Comparison of ENCODE assay signal across 16 mouse cellular contexts in the genomic region with DNA sequence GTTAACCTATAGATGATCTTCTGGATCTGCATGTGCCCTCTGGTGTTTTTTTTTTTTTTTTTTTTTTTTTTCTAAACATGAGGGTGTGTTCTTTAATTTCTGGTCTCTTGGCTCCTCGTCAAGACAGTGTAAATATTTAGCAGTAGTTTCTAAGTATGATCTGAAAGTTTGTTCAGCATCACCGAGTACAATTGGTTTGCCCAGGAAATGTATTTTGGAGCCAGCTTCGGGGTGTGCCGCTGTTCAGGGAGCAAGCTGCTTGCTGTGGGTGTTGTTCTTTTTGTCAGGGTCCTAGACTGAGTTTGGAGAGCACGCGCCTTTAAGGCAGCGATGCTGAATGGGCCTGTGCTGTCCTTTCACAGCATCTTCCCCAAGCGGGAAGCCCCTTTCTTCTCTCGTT. TPM values are rescaled to one million over a fixed set of nuclear protein-coding genes. Genes with fewer than 3 reads are reported as not detected.
DNase-seq lines count a peak whose midpoint lies in the region; ATAC-seq and TF ChIP-seq lines count a peak whose summit lies in the region.
"Had no signal": no experiment of that assay in that cellular context is flagged by ENCODE, and none has a peak within 500 bp of the region (broad histone marks: within the 10 kb centered on the region; RNA-seq: fewer than 3 reads in every experiment).

No protein-coding gene starts in this region.

- ATAC-seq in hindbrain, embryonic 14.5 days (ENCODE audit: low FRiP score), result no peak
- ATAC-seq in hindbrain, embryonic 11.5 days (ENCODE audit: low FRiP score), result no peak
- peak; percentile 15; the same call in 1 of the 2 replicates for ATAC-seq in lung, postnatal 0 days
- ATAC-seq in stomach, postnatal 0 days (ENCODE audit: low FRiP score, low TSS enrichment), result no peak
- ATAC-seq in megakaryocyte, adult 5-6 weeks (ENCODE audit: poor library complexity, severe bottlenecking), result no peak

- no peak for DNase-seq in hindbrain, embryonic 14.5 days (ENCODE audit: low spot score)
- no peak for DNase-seq in hindbrain, embryonic 11.5 days (ENCODE audit: low spot score)
- DNase-seq in testis, postnatal 14 days (ENCODE audit: low spot score), result no peak
- DNase-seq in lung, postnatal 0 days (ENCODE audit: low spot score), result peak; percentile 80
- DNase-seq in stomach, postnatal 0 days (ENCODE audit: low spot score), result peak; percentile 43
- no peak for DNase-seq in kidney, adult 2 months
- DNase-seq: cerebellum, postnatal 10 days; gastrocnemius, postnatal 14 days; kidney, adult 11 months; liver, embryonic 13.5 days; thymus, adult 18-20 months had no signal

- H3K4me2 ChIP-seq in hindbrain, embryonic 14.5 days (replicated peaks), result peak overlapping the region; percentile 2; the same call in 1 of the 2 replicates
- H3K4me2 ChIP-seq in hindbrain, embryonic 11.5 days (replicated peaks; ENCODE audit: low read depth, low read length), result no peak overlapping the region
- H3K4me2 ChIP-seq in lung, postnatal 0 days (replicated peaks; ENCODE audit: low read depth, low read length), result no peak overlapping the region; the same call in 1 of the 2 replicates
- no peak overlapping the region for H3K4me2 ChIP-seq in stomach, postnatal 0 days (replicated peaks; ENCODE audit: low read depth)
- H3K4me2 ChIP-seq: heart, embryonic 11.5 days; liver, embryonic 13.5 days had no signal

- peaks cover 22% of the 10 kb centered on the region; the same call in 1 of the 2 replicates for H3K4me1 ChIP-seq in hindbrain, embryonic 14.5 days (replicated peaks; ENCODE audit: control insufficient read depth, insufficient read depth, low read length)
- H3K4me1 ChIP-seq in hindbrain, embryonic 11.5 days (replicated peaks; ENCODE audit: control insufficient read depth, insufficient read depth, low read length), result no peaks in the 10 kb centered on the region
- H3K4me1 ChIP-seq in testis, adult 2 months (ENCODE audit: control insufficient read depth, insufficient read depth, low read length), result peaks cover 8% of the 10 kb centered on the region
- peaks cover 3% of the 10 kb centered on the region; the same call in 1 of the 2 replicates for H3K4me1 ChIP-seq in lung, postnatal 0 days (ENCODE audit: insufficient read depth, low read depth, low read length)
- 0 out of 2 replicates have a peak, but pooled peaks cover 3% of the 10 kb centered on the region for H3K4me1 ChIP-seq in stomach, postnatal 0 days (replicated peaks; ENCODE audit: control insufficient read depth, insufficient read depth)
- H3K4me1 ChIP-seq in kidney, adult 2 months (ENCODE audit: control insufficient read depth, insufficient read depth, low read length), result 0 out of 2 replicates have a peak, but pooled peaks cover 2% of the 10 kb centered on the region

- no peak overlapping the region for H3K4me3 ChIP-seq in hindbrain, embryonic 14.5 days (replicated peaks; ENCODE audit: low read length)
- no peak overlapping the region for H3K4me3 ChIP-seq in hindbrain, embryonic 11.5 days (ENCODE audit: low read depth, low read length)
- peak overlapping the region; percentile 36 for H3K4me3 ChIP-seq in testis, adult 2 months (ENCODE audit: control insufficient read depth, low read depth, low read length)
- H3K4me3 ChIP-seq in lung, postnatal 0 days (ENCODE audit: low read depth, low read length), result no peak overlapping the region
- H3K4me3 ChIP-seq in stomach, postnatal 0 days (ENCODE audit: low read depth, low read length), result no peak overlapping the region
- H3K4me3 ChIP-seq in kidney, adult 2 months (ENCODE audit: insufficient read depth, low read depth, low read length), result no peak overlapping the region
- H3K4me3 ChIP-seq: liver, embryonic 13.5 days had no signal

- no peak for TF ChIP-seq POLR2A in testis, adult 2 months (IDR thresholded peaks at IDR 0.05; ENCODE audit: control insufficient read depth, low read depth, low read length)
- no peak for TF ChIP-seq POLR2A in kidney, adult 2 months (IDR thresholded peaks at IDR 0.05; ENCODE audit: low read depth, low read length)

- no peak overlapping the region for H3K27ac ChIP-seq in hindbrain, embryonic 14.5 days
- no peak overlapping the region for H3K27ac ChIP-seq in hindbrain, embryonic 11.5 days (ENCODE audit: low read depth, low read length)
- H3K27ac ChIP-seq in testis, adult 2 months (ENCODE audit: control insufficient read depth, insufficient read depth, low read depth, low read length), result no peak overlapping the region
- H3K27ac ChIP-seq in lung, postnatal 0 days (ENCODE audit: low read length), result peak overlapping the region; percentile 70; the same call in 1 of the 2 replicates
- H3K27ac ChIP-seq in stomach, postnatal 0 days (replicated peaks), result 0 out of 2 replicates have a peak overlapping the region, but pooled peaks have one; percentile 35
- H3K27ac ChIP-seq in kidney, adult 2 months (ENCODE audit: insufficient read depth, low read depth, low read length), result no peak overlapping the region
- H3K27ac ChIP-seq: liver, embryonic 13.5 days had no signal

- no peak overlapping the region for H3K9ac ChIP-seq in hindbrain, embryonic 14.5 days
- H3K9ac ChIP-seq in hindbrain, embryonic 11.5 days (ENCODE audit: low read depth, low read length), result no peak overlapping the region
- no peak overlapping the region for H3K9ac ChIP-seq in lung, postnatal 0 days (replicated peaks; ENCODE audit: low read depth)
- no peak overlapping the region for H3K9ac ChIP-seq in stomach, postnatal 0 days (ENCODE audit: low read length)
- H3K9ac ChIP-seq: liver, embryonic 13.5 days had no signal

- TF ChIP-seq CTCF in testis, adult 2 months (IDR thresholded peaks at IDR 0.05; ENCODE audit: control insufficient read depth, insufficient read depth, insufficient replicate concordance, low read depth, low read length), result no peak
- TF ChIP-seq CTCF in lung, postnatal 0 days (IDR thresholded peaks at IDR 0.05), result no peak
- no peak for TF ChIP-seq CTCF in stomach, postnatal 0 days (IDR thresholded peaks at IDR 0.05; ENCODE audit: low read depth)
- no peak for TF ChIP-seq CTCF in kidney, adult 2 months (conservative IDR thresholded peaks at IDR 0.05; ENCODE audit: insufficient read depth, insufficient read length, low read depth, low read length)

- H3K9me3 ChIP-seq in hindbrain, embryonic 14.5 days (ENCODE audit: control insufficient read depth, low read length), result 0 out of 2 replicates have a peak, but pooled peaks cover 2% of the 10 kb centered on the region
- H3K9me3 ChIP-seq in hindbrain, embryonic 11.5 days (ENCODE audit: control insufficient read depth, low read length), result no peaks in the 10 kb centered on the region
- H3K9me3 ChIP-seq in lung, postnatal 0 days (ENCODE audit: low read length), result no peaks in the 10 kb centered on the region
- H3K9me3 ChIP-seq in stomach, postnatal 0 days (ENCODE audit: control insufficient read depth, low read length), result no peaks in the 10 kb centered on the region; the same call in 1 of the 2 replicates
- H3K9me3 ChIP-seq: liver, embryonic 13.5 days had no signal

- H3K36me3 ChIP-seq in hindbrain, embryonic 14.5 days (replicated peaks; ENCODE audit: control insufficient read depth, insufficient read depth), result no peaks in the 10 kb centered on the region
- no peaks in the 10 kb centered on the region for H3K36me3 ChIP-seq in hindbrain, embryonic 11.5 days (ENCODE audit: control insufficient read depth, insufficient read depth, low read length)
- no peaks in the 10 kb centered on the region for H3K36me3 ChIP-seq in testis, adult 2 months (ENCODE audit: control insufficient read depth, insufficient read depth, low read length)
- no peaks in the 10 kb centered on the region for H3K36me3 ChIP-seq in lung, postnatal 0 days (ENCODE audit: insufficient read depth, low read length)
- no peaks in the 10 kb centered on the region for H3K36me3 ChIP-seq in stomach, postnatal 0 days (ENCODE audit: control insufficient read depth, insufficient read depth, low read length)
- H3K36me3 ChIP-seq in kidney, adult 2 months (ENCODE audit: control insufficient read depth, insufficient read depth, low read length), result no peaks in the 10 kb centered on the region
- H3K36me3 ChIP-seq: G1E; liver, embryonic 13.5 days had no signal

- WGBS in hindbrain, embryonic 14.5 days, result 61% methylated on average over 9 of the region's 9 CpGs
- 76% methylated on average over 9 of the region's 9 CpGs for WGBS in hindbrain, embryonic 11.5 days
- 16% methylated on average over 9 of the region's 9 CpGs for whole genome bisulfite sequencing in lung, postnatal 0 days
- 22% methylated on average over 9 of the region's 9 CpGs for WGBS in stomach, postnatal 0 days
- WGBS in kidney, adult 2 months, result 61% methylated on average over 9 of the region's 9 CpGs

- no peaks in the 10 kb centered on the region for H3K27me3 ChIP-seq in hindbrain, embryonic 14.5 days (ENCODE audit: control insufficient read depth, insufficient read depth, low read length)
- no peaks in the 10 kb centered on the region for H3K27me3 ChIP-seq in hindbrain, embryonic 11.5 days (ENCODE audit: control insufficient read depth, insufficient read depth, low read length)
- H3K27me3 ChIP-seq in testis, adult 2 months (ENCODE audit: control insufficient read depth, insufficient read depth, low read length), result no peaks in the 10 kb centered on the region
- no peaks in the 10 kb centered on the region for H3K27me3 ChIP-seq in lung, postnatal 0 days (replicated peaks; ENCODE audit: insufficient read depth, low read length)
- H3K27me3 ChIP-seq in stomach, postnatal 0 days (ENCODE audit: control insufficient read depth, insufficient read depth, low read length), result no peaks in the 10 kb centered on the region
- peaks cover 2% of the 10 kb centered on the region; the same call in 1 of the 2 replicates for H3K27me3 ChIP-seq in kidney, adult 2 months (replicated peaks; ENCODE audit: control insufficient read depth, insufficient read depth, low read length)

- peak; percentile 81 for TF ChIP-seq EP300 in lung, postnatal 0 days (IDR thresholded peaks at IDR 0.05)
- TF ChIP-seq EP300 in stomach, postnatal 0 days (optimal IDR thresholded peaks at IDR 0.05), result no peak

RNA-seq across cellular contexts. Expression of a gene that starts 3.6 kb away (rescaled TPM):
- 333 and 365 TPM in 2 replicates for polyA plus RNA-seq in hindbrain, embryonic 14.5 days (2014; fragmentation: Nextera tagmentation; extraction: Ambion mirVana)
- polyA plus RNA-seq in hindbrain, embryonic 11.5 days (2014; fragmentation: Nextera tagmentation; extraction: Ambion mirVana), result 242 and 302 TPM in 2 replicates
- 32.4 and 39.8 TPM in 2 replicates for polyA plus RNA-seq in testis, adult 2 months (2012; rRNA removed)
- polyA plus RNA-seq in lung, postnatal 0 days (2015; fragmentation: Nextera tagmentation; extraction: Ambion mirVana), result 29.4 and 36.5 TPM in 2 replicates
- 16.7 and 16.8 TPM in 2 replicates for polyA plus RNA-seq in stomach, postnatal 0 days (2015; fragmentation: Nextera tagmentation; extraction: Ambion mirVana)
- polyA plus RNA-seq in kidney, adult 2 months (2012; rRNA removed), result 0.88 and 1.3 TPM in 2 replicates
- 0.09 and 0.41 TPM in 2 replicates for total RNA-seq in megakaryocyte, adult 5-6 weeks (2015)
- 0.37 and 0.40 TPM in 2 replicates for total RNA-seq in megakaryocyte, adult 5-6 weeks (2017)
- total RNA-seq: G1E; megakaryocyte-erythroid progenitor cell, adult 5-6 weeks had no signal
- polyA plus RNA-seq: G1E had no signal

RNA-seq across cellular contexts. Expression of a gene that starts 48.8 kb away (rescaled TPM):
- 23.3 and 26.6 TPM in 2 replicates for polyA plus RNA-seq in hindbrain, embryonic 14.5 days (2014; fragmentation: Nextera tagmentation; extraction: Ambion mirVana)
- polyA plus RNA-seq in hindbrain, embryonic 11.5 days (2014; fragmentation: Nextera tagmentation; extraction: Ambion mirVana), result 61.9 and 75.6 TPM in 2 replicates
- polyA plus RNA-seq in testis, adult 2 months (2012; rRNA removed), result 4.3 and 6.0 TPM in 2 replicates
- 12.2 and 13.1 TPM in 2 replicates for polyA plus RNA-seq in lung, postnatal 0 days (2015; fragmentation: Nextera tagmentation; extraction: Ambion mirVana)
- polyA plus RNA-seq in stomach, postnatal 0 days (2015; fragmentation: Nextera tagmentation; extraction: Ambion mirVana), result 11.0 and 11.4 TPM in 2 replicates
- polyA plus RNA-seq in kidney, adult 2 months (2012; rRNA removed), result 3.8 and 4.6 TPM in 2 replicates
- 22.9 and 31.8 TPM in 2 replicates for total RNA-seq in megakaryocyte, adult 5-6 weeks (2015)
- total RNA-seq in megakaryocyte, adult 5-6 weeks (2017), result 32.1 and 37.4 TPM in 2 replicates
- polyA plus RNA-seq: G1E had no signal

Comparison
In these comparisons a context has a peak if more than half of its experiments do, and no peak if none do; other contexts are left out.
1. DNase-seq: peak in lung, postnatal 0 days (single experiment) and stomach, postnatal 0 days (single experiment); none in hindbrain, embryonic 14.5 days (single experiment), hindbrain, embryonic 11.5 days (single experiment), testis, postnatal 14 days (single experiment) and kidney, adult 2 months (single experiment).
2. H3K27ac ChIP-seq: peak in lung, postnatal 0 days (single experiment) and stomach, postnatal 0 days (single experiment); none in hindbrain, embryonic 14.5 days (single experiment), hindbrain, embryonic 11.5 days (single experiment), testis, adult 2 months (single experiment) and kidney, adult 2 months (single experiment).